Mouse (Mus musculus) liver, adult 2 months (tissue): ENCODE data around the gene Casc3.

Experiments
- CTCF ChIP-seq: fragments of 200-500 bp; IDR thresholded peaks from 2 replicates; pipeline ENCODE4 v1.5.1; 2011; ENCODE audit warnings: low read depth, low read length, control low read depth
- POLR2A ChIP-seq: fragments of 200-500 bp; IDR thresholded peaks from 2 replicates; pipeline ENCODE4 v1.6.1; 2011; ENCODE audit warnings: low read length, control low read depth; ENCODE audit not compliant: insufficient read depth; ENCODE audit errors: extremely low read depth

DNA sequence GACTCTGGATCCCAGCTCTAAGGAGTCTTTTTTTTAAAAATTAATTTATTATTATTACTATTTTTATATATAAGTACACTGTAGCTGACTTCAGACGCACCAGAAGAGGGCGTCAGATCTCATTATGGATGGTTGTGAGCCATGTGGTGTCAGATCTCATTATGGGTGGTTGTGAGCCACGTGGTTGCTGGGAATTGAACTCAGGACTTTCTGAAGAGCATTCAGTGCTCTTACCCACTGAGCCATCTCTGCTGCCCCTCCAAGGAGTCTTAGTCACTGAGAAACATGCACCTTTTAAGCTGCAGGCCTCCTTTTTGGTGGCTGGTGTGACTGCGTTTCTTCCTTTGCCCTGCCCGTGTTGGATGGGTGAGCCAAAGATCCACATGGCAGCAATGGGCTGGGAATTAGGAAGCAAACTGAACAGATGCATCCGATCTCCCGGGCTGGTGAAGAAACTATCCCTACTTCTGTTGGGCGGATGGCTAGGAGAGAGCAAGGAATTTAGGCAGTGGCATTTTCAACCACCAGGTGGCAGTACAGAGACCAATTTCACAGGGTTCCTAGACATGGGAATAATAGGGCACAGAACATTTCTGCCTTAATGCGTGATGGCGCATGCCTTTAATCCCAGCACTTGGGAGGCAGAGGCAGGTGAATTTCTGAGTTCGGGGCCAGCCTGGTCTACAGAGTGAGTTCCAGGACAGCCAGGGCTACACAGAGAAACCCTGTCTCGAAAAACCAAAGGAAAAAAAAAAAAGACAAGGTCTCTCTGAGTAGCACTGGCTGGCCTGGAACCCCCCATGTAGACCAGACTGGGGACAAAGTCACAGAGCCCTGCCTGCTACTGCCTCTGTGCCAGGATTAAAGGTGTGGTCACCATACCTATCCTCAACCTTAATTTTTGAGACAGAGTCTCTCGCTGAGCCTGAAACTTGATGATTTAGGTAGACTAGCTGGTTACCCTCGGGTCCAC lies 54.3 kb downstream of the Casc3 start:
- TF ChIP-seq POLR2A (no peak), CTCF (peak; percentile 65)
